Mouse (Mus musculus): ENCODE measurements around the gene Tnfrsf25. TPM values are rescaled to one million over a fixed set of nuclear protein-coding genes. Genes with fewer than 3 reads are reported as not detected.
A peak's percentile ranks its signal among the peaks of the same experiment; 100 is the strongest.

Gene Tnfrsf25
- total RNA-seq (2014; rRNA removed) (0.99 and 2.0 TPM in 2 replicates), polyA plus RNA-seq (2015; fragmentation: Nextera tagmentation; extraction: Ambion mirVana) (0.38 and 0.49 TPM in 2 replicates)

DNA sequence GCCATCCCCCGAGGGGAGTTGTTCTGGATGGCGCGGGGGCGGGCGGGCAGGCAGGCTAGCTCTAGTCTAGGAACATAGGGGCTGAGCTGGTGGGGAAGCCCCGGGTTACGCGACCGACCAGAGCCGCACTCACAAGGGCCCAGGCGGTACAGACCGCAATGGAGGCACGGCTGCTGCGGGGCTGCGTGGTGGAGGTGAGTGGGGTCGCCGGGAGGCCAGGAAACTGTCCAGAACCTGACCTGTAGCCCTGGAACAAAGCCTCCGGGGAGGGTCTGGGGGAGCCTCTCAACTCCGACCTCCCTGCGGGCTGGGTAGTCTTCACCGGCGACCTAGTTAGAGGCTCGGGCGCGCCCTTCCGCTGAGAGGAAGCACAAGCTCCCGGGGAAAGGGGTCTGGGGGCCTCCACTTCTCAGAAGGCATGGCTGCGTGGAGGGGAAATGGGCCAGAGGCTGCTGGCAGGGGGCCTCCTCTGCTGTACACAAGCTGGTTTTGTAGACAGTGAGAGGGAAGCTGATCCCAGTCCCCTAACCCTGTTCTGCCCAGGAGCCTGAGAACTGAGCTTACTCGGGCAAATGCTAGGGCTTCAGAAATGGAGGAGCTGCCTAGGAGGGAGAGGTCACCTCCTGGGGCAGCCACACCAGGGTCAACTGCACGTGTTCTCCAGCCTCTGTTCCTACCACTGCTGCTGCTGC, at the start of gene Tnfrsf25:
Tnfrsf25 (plus strand) TSS at position 14 of the 692 bp plus-strand sequence.
- Histone ChIP-seq H3K27ac (ENCODE audit: low read depth, low read length) (0 out of 2 replicates have a peak within 1 kb of the TSS, but pooled peaks have one; percentile 3), H3K4me2 (ENCODE audit: low read depth, low read length, poor library complexity, severe bottlenecking) (0 out of 2 replicates have a peak within 1 kb of the TSS, but pooled peaks have one; percentile 6), H3K9ac (replicated peaks; ENCODE audit: low read length, poor library complexity, severe bottlenecking) (no peak within 1 kb of the TSS), H3K4me1 (ENCODE audit: insufficient read depth, low read length) (0 out of 2 replicates have a peak, but pooled peaks cover 3% of the 10 kb centered on the region), H3K4me3 (ENCODE audit: low read depth, low read length) (no peak within 1 kb of the TSS), H3K9me3 (ENCODE audit: low read length) (no peaks in the 10 kb centered on the region), H3K36me3 (ENCODE audit: insufficient read depth, low read length) (peaks cover 15% of the 10 kb centered on the region), H3K27me3 (ENCODE audit: insufficient read depth, low read length) (peaks cover 65% of the 10 kb centered on the region)
- DNase-seq (ENCODE audit: low spot score) (no peak), ATAC-seq (ENCODE audit: low FRiP score) (no peak)
- no peak for TF ChIP-seq CTCF (IDR thresholded peaks at IDR 0.05)
- WGBS: 5% methylated on average over 29 of the region's 30 CpGs

DNA sequence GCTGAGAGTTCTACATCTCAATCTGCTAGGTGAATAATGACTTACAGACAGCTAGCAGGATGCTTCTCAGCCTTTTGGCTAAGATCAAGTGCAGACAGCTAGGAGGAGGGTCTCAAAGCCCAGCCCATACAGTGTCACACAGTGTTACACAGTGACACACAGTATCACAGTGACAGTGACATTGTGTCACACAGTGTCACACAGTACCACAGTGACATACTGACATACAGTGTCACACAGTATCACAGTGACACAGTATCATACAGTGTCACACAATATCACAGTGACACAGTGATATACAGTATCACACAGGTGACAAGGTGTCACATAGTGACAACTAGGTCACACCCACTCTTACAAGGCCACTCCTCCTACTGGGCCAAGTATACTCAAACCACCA, 48.5 kb upstream of the Tnfrsf25 start:
- Histone ChIP-seq H3K27ac (ENCODE audit: low read depth, low read length) (no peak overlapping the region), H3K36me3 (ENCODE audit: insufficient read depth, low read length) (no peaks in the 10 kb centered on the region), H3K4me3 (ENCODE audit: low read depth, low read length) (no peak overlapping the region), H3K4me2 (ENCODE audit: low read depth, low read length, poor library complexity, severe bottlenecking) (no peak overlapping the region), H3K4me1 (ENCODE audit: insufficient read depth, low read length) (no peaks in the 10 kb centered on the region), H3K27me3 (ENCODE audit: insufficient read depth, low read length) (no peaks in the 10 kb centered on the region), H3K9me3 (ENCODE audit: low read length) (no peaks in the 10 kb centered on the region), H3K9ac (replicated peaks; ENCODE audit: low read length, poor library complexity, severe bottlenecking) (no peak overlapping the region)
- no peak for TF ChIP-seq CTCF (IDR thresholded peaks at IDR 0.05)
- ATAC-seq (ENCODE audit: low FRiP score) (no peak), DNase-seq (ENCODE audit: low spot score) (no peak)

DNA sequence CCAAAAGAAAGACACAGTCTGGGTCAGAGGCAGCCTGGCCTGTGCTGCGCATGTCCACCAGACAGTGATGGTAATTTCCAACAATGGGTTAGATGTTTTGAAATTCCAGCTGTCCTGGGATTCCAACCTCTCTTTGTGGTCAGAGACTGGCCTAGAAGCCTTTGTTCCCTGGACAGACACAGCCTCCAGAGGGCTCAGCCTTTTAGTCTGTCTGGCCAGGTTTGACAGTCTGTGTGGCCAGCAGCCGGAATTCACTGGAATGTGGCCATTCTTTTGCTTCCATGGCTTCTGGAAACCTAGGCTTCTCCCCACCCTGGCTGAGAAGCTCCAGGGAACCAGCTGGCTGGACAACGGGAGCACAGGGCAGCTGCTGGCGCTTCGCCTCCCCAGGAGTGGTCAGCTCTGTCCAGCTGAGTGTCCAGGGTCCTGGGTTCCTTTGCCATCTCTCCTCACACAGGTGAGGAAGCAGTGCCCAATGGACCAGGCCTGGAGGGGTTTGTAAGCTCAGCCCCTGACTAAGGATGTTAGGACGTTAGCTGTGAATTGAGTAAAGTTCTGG, 47.5 kb upstream of the Tnfrsf25 start:
- Histone ChIP-seq H3K27ac (ENCODE audit: low read depth, low read length) (no peak overlapping the region), H3K9ac (replicated peaks; ENCODE audit: low read length, poor library complexity, severe bottlenecking) (no peak overlapping the region), H3K9me3 (ENCODE audit: low read length) (no peaks in the 10 kb centered on the region), H3K36me3 (ENCODE audit: insufficient read depth, low read length) (no peaks in the 10 kb centered on the region), H3K4me1 (ENCODE audit: insufficient read depth, low read length) (no peaks in the 10 kb centered on the region), H3K4me2 (ENCODE audit: low read depth, low read length, poor library complexity, severe bottlenecking) (no peak overlapping the region), H3K4me3 (ENCODE audit: low read depth, low read length) (no peak overlapping the region), H3K27me3 (ENCODE audit: insufficient read depth, low read length) (no peaks in the 10 kb centered on the region)
- no peak for ATAC-seq (ENCODE audit: low FRiP score)
- no peak for DNase-seq (ENCODE audit: low spot score)
- 77% methylated on average over 6 of the region's 6 CpGs for WGBS
- TF ChIP-seq CTCF (IDR thresholded peaks at IDR 0.05): no peak

DNA sequence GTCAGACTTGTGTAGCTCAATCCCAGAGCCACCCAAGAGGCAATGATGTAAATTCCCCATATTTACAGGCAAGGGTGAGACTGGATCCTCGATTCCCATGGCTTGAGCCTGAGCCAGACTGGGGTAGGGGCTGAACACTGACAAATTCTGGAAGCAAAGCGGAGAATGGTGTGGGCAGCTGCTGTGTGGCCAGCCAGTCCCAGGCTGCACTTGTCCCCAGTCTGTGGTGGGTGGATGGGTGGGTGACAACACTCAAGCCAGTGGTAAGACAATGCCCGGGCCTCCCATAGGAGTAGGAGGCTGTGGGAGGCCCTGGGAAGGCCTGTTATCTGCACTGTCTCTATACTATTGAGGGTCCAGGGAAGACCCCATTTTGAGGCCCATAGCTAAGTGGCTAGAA, 46.5 kb upstream of the Tnfrsf25 start:
- Histone ChIP-seq H3K4me3 (ENCODE audit: low read depth, low read length) (no peak overlapping the region), H3K9me3 (ENCODE audit: low read length) (no peaks in the 10 kb centered on the region), H3K9ac (replicated peaks; ENCODE audit: low read length, poor library complexity, severe bottlenecking) (no peak overlapping the region), H3K27ac (ENCODE audit: low read depth, low read length) (no peak overlapping the region), H3K36me3 (ENCODE audit: insufficient read depth, low read length) (no peaks in the 10 kb centered on the region), H3K27me3 (ENCODE audit: insufficient read depth, low read length) (no peaks in the 10 kb centered on the region), H3K4me1 (ENCODE audit: insufficient read depth, low read length) (no peaks in the 10 kb centered on the region), H3K4me2 (ENCODE audit: low read depth, low read length, poor library complexity, severe bottlenecking) (no peak overlapping the region)
- WGBS: 86% methylated on average over 3 of the region's 3 CpGs
- ATAC-seq (ENCODE audit: low FRiP score) (no peak), DNase-seq (ENCODE audit: low spot score) (no peak)
- TF ChIP-seq CTCF (IDR thresholded peaks at IDR 0.05): no peak

DNA sequence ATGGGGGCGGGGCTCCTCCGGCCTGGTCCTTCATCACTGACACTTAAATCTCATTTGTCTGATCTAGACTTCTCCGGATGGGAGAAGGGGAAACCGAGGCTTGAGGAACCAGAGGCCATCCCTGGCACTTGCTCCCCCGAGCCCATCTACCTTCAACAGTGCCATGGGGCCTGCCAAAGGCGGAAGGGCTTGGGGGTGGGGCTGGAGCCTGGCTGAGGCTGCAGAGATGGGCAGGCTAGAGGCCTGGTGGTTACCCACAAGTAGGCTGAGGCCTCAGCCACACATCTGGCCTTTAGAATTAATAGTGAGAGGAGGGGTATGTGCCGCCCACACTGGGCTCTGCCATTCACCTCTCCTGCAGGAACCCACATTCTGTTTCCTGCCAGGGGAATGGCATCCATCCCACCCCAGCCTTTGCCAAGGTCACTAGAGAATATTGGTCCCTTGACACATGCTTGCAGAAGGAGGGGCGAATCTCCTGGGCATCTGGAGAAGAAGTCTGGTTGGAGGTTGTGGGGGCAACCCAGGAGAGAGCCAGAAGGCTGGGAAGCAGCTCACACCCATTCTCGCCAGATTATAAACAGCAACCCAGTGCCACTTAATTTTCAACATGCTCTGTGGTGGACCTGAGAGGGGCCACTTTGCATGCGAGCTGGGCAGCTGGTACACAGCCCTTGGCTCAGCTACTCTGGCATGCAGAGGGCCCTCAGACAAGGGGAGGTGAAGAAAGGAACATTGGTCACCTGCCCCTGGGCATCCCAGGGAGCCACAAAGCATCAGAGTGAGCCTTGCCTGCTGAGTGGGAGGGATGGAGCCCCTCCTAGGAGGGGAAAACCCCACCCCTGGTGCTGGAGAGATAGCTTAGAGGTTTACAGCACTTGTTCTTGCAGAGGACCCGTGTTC, 45.0 kb upstream of the Tnfrsf25 start:
- no peak for TF ChIP-seq CTCF (IDR thresholded peaks at IDR 0.05)
- ATAC-seq (ENCODE audit: low FRiP score): no peak
- Histone ChIP-seq H3K4me1 (ENCODE audit: insufficient read depth, low read length) (no peaks in the 10 kb centered on the region), H3K27me3 (ENCODE audit: insufficient read depth, low read length) (no peaks in the 10 kb centered on the region), H3K27ac (ENCODE audit: low read depth, low read length) (no peak overlapping the region), H3K4me3 (ENCODE audit: low read depth, low read length) (no peak overlapping the region), H3K9me3 (ENCODE audit: low read length) (no peaks in the 10 kb centered on the region), H3K9ac (replicated peaks; ENCODE audit: low read length, poor library complexity, severe bottlenecking) (no peak overlapping the region), H3K36me3 (ENCODE audit: insufficient read depth, low read length) (no peaks in the 10 kb centered on the region), H3K4me2 (ENCODE audit: low read depth, low read length, poor library complexity, severe bottlenecking) (no peak overlapping the region)
- 78% methylated on average over 11 of the region's 11 CpGs for WGBS
- DNase-seq (ENCODE audit: low spot score): no peak
